Mouse (Mus musculus): ENCODE measurements around the gene Olig1. TPM values are rescaled to one million over a fixed set of nuclear protein-coding genes. Genes with fewer than 3 reads are reported as not detected.
A peak's percentile ranks its signal among the peaks of the same experiment; 100 is the strongest.
"Not testable (repeated sequence)": the region's sequence is repeated elsewhere in the genome, so short reads cannot be mapped to it uniquely, and the experiment has no call there.

Gene Olig1
- polyA plus RNA-seq, 1 experiment from 2014 or later, result 18.0 TPM

DNA sequence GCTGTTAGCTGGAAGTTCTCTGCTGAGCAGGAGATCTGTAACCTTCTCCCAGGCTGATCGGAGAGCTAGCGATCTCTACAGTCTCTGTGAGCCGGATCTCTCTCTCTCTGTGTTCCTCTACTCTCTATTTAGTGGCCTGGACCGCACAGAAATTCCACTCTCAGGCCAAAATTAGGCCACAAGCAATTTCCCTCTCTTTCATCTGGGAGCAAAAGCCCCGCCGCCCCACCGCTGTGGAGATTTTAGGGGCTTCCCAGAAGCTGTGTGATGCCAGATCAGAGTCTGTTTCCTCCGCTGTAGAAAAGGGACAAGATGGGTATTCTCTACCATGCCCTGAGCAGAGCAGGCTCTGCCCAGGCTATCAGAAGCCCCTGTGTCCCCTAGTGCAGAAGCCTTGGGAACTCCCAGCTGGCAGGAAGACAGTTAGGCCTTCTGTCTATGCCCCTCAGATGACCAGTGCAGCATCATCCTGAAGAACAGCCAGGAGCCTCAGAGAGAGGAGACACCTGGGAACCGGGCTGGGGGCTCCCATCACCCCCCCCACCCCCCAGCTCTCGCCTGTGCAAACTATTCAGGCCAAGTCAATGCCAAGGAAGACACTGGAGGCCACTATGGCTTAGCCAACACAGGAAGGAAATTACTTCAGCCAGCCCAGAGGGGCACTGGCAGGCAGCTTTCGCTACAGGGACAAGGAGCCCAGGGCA, 36.2 kb upstream of the Olig1 start:
- ATAC-seq, result no peak
- Histone ChIP-seq H3K9ac (ENCODE audit: low read length) (no peak overlapping the region), H3K9me3 (replicated peaks; ENCODE audit: control insufficient read depth, low read length) (no peaks in the 10 kb centered on the region), H3K27me3 (replicated peaks; ENCODE audit: control insufficient read depth, insufficient read depth, low read length) (peaks cover 83% of the 10 kb centered on the region), H3K27ac (ENCODE audit: low read depth, low read length) (no peak overlapping the region), H3K4me3 (ENCODE audit: low read depth, low read length) (no peak overlapping the region), H3K4me2 (ENCODE audit: low read length) (no peak overlapping the region), H3K4me1 (ENCODE audit: control insufficient read depth, insufficient read depth, low read length) (peaks cover 11% of the 10 kb centered on the region), H3K36me3 (ENCODE audit: control insufficient read depth, insufficient read depth, low read length) (no peaks in the 10 kb centered on the region)
- 20% methylated on average over 11 of the region's 11 CpGs for WGBS
- no peak for DNase-seq (ENCODE audit: low spot score)

GRCm38 (mm10) chr16:91239024-91239423, 30.5 kb upstream of the Olig1 start:
- DNase-seq (ENCODE audit: low spot score) (no peak), ATAC-seq (no peak)
- Histone ChIP-seq H3K4me2 (ENCODE audit: low read length) (no peak overlapping the region), H3K36me3 (ENCODE audit: control insufficient read depth, insufficient read depth, low read length) (no peaks in the 10 kb centered on the region), H3K27me3 (replicated peaks; ENCODE audit: control insufficient read depth, insufficient read depth, low read length) (peaks cover 35% of the 10 kb centered on the region), H3K4me1 (ENCODE audit: control insufficient read depth, insufficient read depth, low read length) (no peaks in the 10 kb centered on the region), H3K4me3 (ENCODE audit: low read depth, low read length) (no peak overlapping the region), H3K27ac (ENCODE audit: low read depth, low read length) (no peak overlapping the region), H3K9ac (ENCODE audit: low read length) (no peak overlapping the region), H3K9me3 (replicated peaks; ENCODE audit: control insufficient read depth, low read length) (no peaks in the 10 kb centered on the region)
- 67% methylated on average over 4 of the region's 4 CpGs for WGBS

DNA sequence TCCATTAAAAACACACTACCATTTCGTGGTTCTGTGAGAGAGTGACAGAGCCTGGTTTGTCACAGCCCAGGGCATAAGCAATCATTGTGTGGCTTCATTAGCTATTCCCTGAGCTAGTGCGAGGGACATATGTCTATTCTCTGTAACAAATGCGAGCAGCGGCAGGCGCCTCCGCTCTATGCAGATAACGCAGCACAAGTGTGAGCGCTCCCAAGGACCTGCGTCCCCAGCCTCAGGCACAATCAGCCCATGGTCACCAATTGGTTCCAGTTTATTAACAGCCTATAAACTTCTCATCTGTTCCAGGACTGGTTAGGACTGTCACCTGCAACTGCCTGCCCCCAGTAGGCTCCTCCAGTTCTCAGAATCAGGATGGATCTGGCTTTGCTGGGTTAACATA, 23.3 kb upstream of the Olig1 start:
- peak; percentile 48; the same call in 1 of the 2 replicates for ATAC-seq
- no peak overlapping the region for H3K4me3 ChIP-seq (ENCODE audit: low read depth, low read length)
- H3K9ac ChIP-seq (ENCODE audit: low read length), result no peak overlapping the region
- peaks cover 12% of the 10 kb centered on the region; the same call in 1 of the 2 replicates for H3K27me3 ChIP-seq (replicated peaks; ENCODE audit: control insufficient read depth, insufficient read depth, low read length)
- H3K4me2 ChIP-seq (ENCODE audit: low read length), result no peak overlapping the region
- H3K9me3 ChIP-seq (replicated peaks; ENCODE audit: control insufficient read depth, low read length), result no peaks in the 10 kb centered on the region
- no peak overlapping the region for H3K27ac ChIP-seq (ENCODE audit: low read depth, low read length)
- 25% methylated on average over 9 of the region's 9 CpGs for WGBS
- peak; percentile 53 for DNase-seq (ENCODE audit: low spot score)
- no peaks in the 10 kb centered on the region for H3K36me3 ChIP-seq (ENCODE audit: control insufficient read depth, insufficient read depth, low read length)
- peaks cover 2% of the 10 kb centered on the region; the same call in 1 of the 2 replicates for H3K4me1 ChIP-seq (ENCODE audit: control insufficient read depth, insufficient read depth, low read length)

GRCm38 (mm10) chr16:91255419-91256164, 14.0 kb upstream of the Olig1 start:
- DNase-seq (ENCODE audit: low spot score); ATAC-seq; H3K4me2 ChIP-seq (ENCODE audit: low read length): not testable (repeated sequence)

DNA sequence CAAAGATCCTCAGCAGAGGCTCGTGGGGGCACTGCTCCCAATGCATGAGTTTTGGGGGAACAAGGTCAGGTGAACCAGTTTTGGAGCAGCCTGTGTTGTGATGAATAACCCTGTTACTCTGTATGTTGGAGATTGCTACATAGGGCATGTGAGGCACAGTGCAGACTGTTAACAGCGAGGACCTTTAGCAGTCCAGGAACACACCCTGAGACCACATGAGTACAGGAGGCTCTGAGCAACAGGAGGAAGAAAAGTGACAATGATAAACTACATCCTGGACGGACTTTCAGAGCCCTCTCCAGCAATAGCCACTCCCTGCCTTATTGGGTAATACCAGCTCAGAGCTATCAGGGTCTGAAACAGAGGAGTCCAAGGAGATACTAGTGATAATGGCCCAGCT, 10.6 kb upstream of the Olig1 start:
- no peak overlapping the region for H3K4me2 ChIP-seq (ENCODE audit: low read length)
- DNase-seq (ENCODE audit: low spot score), result no peak
- no peak for ATAC-seq
- peaks cover 53% of the 10 kb centered on the region for H3K27me3 ChIP-seq (replicated peaks; ENCODE audit: control insufficient read depth, insufficient read depth, low read length)
- no peaks in the 10 kb centered on the region for H3K9me3 ChIP-seq (replicated peaks; ENCODE audit: control insufficient read depth, low read length)
- no peaks in the 10 kb centered on the region for H3K36me3 ChIP-seq (ENCODE audit: control insufficient read depth, insufficient read depth, low read length)
- no peak overlapping the region for H3K4me3 ChIP-seq (ENCODE audit: low read depth, low read length)
- no peak overlapping the region for H3K27ac ChIP-seq (ENCODE audit: low read depth, low read length)
- WGBS, result 81% methylated on average over 3 of the region's 3 CpGs
- peaks cover 2% of the 10 kb centered on the region; the same call in 1 of the 2 replicates for H3K4me1 ChIP-seq (ENCODE audit: control insufficient read depth, insufficient read depth, low read length)
- H3K9ac ChIP-seq (ENCODE audit: low read length), result no peak overlapping the region

More at GRCm38 (mm10) chr16:91255419-91256164, 14.0 kb upstream of the Olig1 start:
- not testable (repeated sequence) for H3K9me3 ChIP-seq (replicated peaks; ENCODE audit: control insufficient read depth, low read length); H3K4me1 ChIP-seq (ENCODE audit: control insufficient read depth, insufficient read depth, low read length); H3K36me3 ChIP-seq (ENCODE audit: control insufficient read depth, insufficient read depth, low read length); H3K27ac ChIP-seq (ENCODE audit: low read depth, low read length); H3K9ac ChIP-seq (ENCODE audit: low read length); H3K4me3 ChIP-seq (ENCODE audit: low read depth, low read length)
- 15% methylated on average over 20 of the region's 28 CpGs for WGBS
- peaks cover 38% of the 10 kb centered on the region for H3K27me3 ChIP-seq (replicated peaks; ENCODE audit: control insufficient read depth, insufficient read depth, low read length)

- Histone ChIP-seq H3K9ac (ENCODE audit: low read length) (no peak overlapping the region), H3K27me3 (replicated peaks; ENCODE audit: control insufficient read depth, insufficient read depth, low read length) (peaks cover 61% of the 10 kb centered on the region), H3K4me3 (ENCODE audit: low read depth, low read length) (no peak overlapping the region), H3K9me3 (replicated peaks; ENCODE audit: control insufficient read depth, low read length) (no peaks in the 10 kb centered on the region), H3K4me1 (ENCODE audit: control insufficient read depth, insufficient read depth, low read length) (peaks cover under 1% of the 10 kb centered on the region; the same call in 1 of the 2 replicates), H3K27ac (ENCODE audit: low read depth, low read length) (no peak overlapping the region), H3K4me2 (ENCODE audit: low read length) (no peak overlapping the region), H3K36me3 (ENCODE audit: control insufficient read depth, insufficient read depth, low read length) (no peaks in the 10 kb centered on the region)
- 95% methylated on average over 3 of the region's 3 CpGs for WGBS
- DNase-seq (ENCODE audit: low spot score) (no peak), ATAC-seq (no peak)
These were observed 8.7 kb upstream of the Olig1 start for GRCm38 (mm10) chr16:91260861-91261260.

- 17% methylated on average over 12 of the region's 12 CpGs for WGBS
- Histone ChIP-seq H3K9ac (ENCODE audit: low read length) (no peak overlapping the region), H3K4me1 (ENCODE audit: control insufficient read depth, insufficient read depth, low read length) (no peaks in the 10 kb centered on the region; the same call in 1 of the 2 replicates), H3K27me3 (replicated peaks; ENCODE audit: control insufficient read depth, insufficient read depth, low read length) (peaks cover 59% of the 10 kb centered on the region), H3K4me2 (ENCODE audit: low read length) (no peak overlapping the region), H3K27ac (ENCODE audit: low read depth, low read length) (no peak overlapping the region), H3K36me3 (ENCODE audit: control insufficient read depth, insufficient read depth, low read length) (no peaks in the 10 kb centered on the region), H3K9me3 (replicated peaks; ENCODE audit: control insufficient read depth, low read length) (no peaks in the 10 kb centered on the region), H3K4me3 (ENCODE audit: low read depth, low read length) (no peak overlapping the region)
- peak; percentile 29; the same call in 1 of the 2 replicates for ATAC-seq
- DNase-seq (ENCODE audit: low spot score), result peak; percentile 52
These were observed 6.9 kb upstream of the Olig1 start for GRCm38 (mm10) chr16:91262467-91263220.

DNA sequence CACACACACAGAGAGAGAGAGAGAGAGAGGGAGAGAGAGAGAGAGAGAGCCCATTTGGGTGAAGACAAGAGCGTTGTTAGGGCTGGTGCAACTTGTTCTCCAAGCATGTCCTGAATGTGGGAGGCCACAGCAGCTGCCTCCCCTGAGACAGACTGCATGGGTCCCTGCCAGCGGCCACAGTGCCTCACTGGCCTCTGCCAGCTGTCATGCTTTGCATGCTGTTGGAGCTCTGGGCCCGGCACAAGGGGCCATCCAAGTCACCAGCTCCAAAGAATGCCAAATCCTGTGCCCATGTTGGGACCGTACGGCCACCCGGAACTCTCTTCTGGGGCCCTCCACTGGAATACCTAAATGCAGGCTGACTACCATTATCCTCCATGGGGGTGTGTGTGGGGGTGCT, 3.6 kb upstream of the Olig1 start:
- ATAC-seq, result no peak
- 72% methylated on average over 6 of the region's 6 CpGs for WGBS
- no peak overlapping the region for H3K4me3 ChIP-seq (ENCODE audit: low read depth, low read length)
- H3K27me3 ChIP-seq (replicated peaks; ENCODE audit: control insufficient read depth, insufficient read depth, low read length), result peaks cover 72% of the 10 kb centered on the region
- H3K4me1 ChIP-seq (ENCODE audit: control insufficient read depth, insufficient read depth, low read length), result peaks cover 13% of the 10 kb centered on the region
- H3K9ac ChIP-seq (ENCODE audit: low read length), result no peak overlapping the region
- no peaks in the 10 kb centered on the region for H3K36me3 ChIP-seq (ENCODE audit: control insufficient read depth, insufficient read depth, low read length)
- no peaks in the 10 kb centered on the region for H3K9me3 ChIP-seq (replicated peaks; ENCODE audit: control insufficient read depth, low read length)
- no peak overlapping the region for H3K27ac ChIP-seq (ENCODE audit: low read depth, low read length)
- no peak overlapping the region for H3K4me2 ChIP-seq (ENCODE audit: low read length)
- peak; percentile 12 for DNase-seq (ENCODE audit: low spot score)

All from forebrain, embryonic 14.5 days (tissue).